Mouse (Mus musculus) Patski (cell line): Measurements from ENCODE around the gene Zfyve21. TPM values are rescaled to one million over a fixed set of nuclear protein-coding genes. Genes with fewer than 3 reads are reported as not detected.
A peak's percentile ranks its signal among the peaks of the same experiment; 100 is the strongest.

Experiments
- ATAC-seq: fragments of 100-300 bp; one replicate; pipeline ENCODE4 v1.8.0; 2021
- CTCF ChIA-PET: fragments of 350-600 bp; sonication (Branson Sonifier 250); formaldehyde crosslinking; loops from one replicate; lab custom pipeline; 2022; ENCODE audit warnings: inconsistent platforms; lab: Charles Lee
- POLR2A ChIA-PET: fragments of 350-600 bp; sonication (Branson Sonifier 250); formaldehyde crosslinking; loops from one replicate; lab custom pipeline; 2022; ENCODE audit warnings: antibody characterized with exemption, inconsistent platforms; lab: Charles Lee
- DNase-seq: peaks from one replicate; pipeline ENCODE4 v3.0.0-alpha.2; 2011; ENCODE audit warnings: low read depth, low spot score
- H3K27me3 ChIP-seq: fragments of 371-371 bp; one replicate; pipeline ENCODE4 v1.5.1; 2021
- CTCF ChIP-seq: fragments of 100-300 bp; IDR thresholded peaks from one replicate; pipeline ENCODE4 v1.5.1; 2021
- in situ Hi-C: fragments of 300-500 bp; cut with MboI; formaldehyde crosslinking; loops from 3 replicates; pipeline ENCODE4 v1.11.1; 2018; ENCODE audit warnings: low pct_unique_long_range_greater_than_20kb, mixed read lengths
- polyA plus RNA-seq: library from polyadenylated mRNA; unstranded; gene quantifications from one replicate; pipeline ENCODE4 v1.2.3, GENCODE M21; 2021

Gene Zfyve21
- polyA plus RNA-seq, 1 experiment from 2014 or later, result 42.1 TPM

DNA sequence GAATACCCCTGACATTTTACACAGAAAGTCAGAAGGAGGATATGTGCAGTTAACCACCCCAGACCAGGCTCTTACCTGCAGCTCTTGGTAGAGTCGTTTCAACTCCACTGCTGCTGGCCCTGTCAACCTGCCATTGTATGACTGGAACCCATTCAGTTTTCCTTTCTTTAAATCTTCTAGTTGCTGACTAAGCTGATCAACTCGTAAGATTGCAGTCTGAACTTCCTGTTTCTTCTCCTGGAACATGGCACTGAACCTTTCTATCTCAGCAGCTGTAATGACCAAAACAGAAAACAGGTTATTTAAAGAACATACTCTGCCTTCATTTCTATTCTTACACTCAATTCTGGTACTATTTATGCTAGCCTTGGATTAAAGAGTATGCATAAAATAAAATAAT is 29.5 kb downstream of the Zfyve21 start:
- ChIA-PET POLR2A (interaction anchor here (0.8 kb wide), 1 partner anchor 11 kb away, joined by 3 read pairs; no protein-coding TSS in a partner anchor), CTCF (no interaction called here)
- in situ Hi-C loops, result no loop called here
- no peak for ATAC-seq
- H3K27me3 ChIP-seq, result no peaks in the 10 kb centered on the region
- no peak for DNase-seq
- no peak for TF ChIP-seq CTCF

DNA sequence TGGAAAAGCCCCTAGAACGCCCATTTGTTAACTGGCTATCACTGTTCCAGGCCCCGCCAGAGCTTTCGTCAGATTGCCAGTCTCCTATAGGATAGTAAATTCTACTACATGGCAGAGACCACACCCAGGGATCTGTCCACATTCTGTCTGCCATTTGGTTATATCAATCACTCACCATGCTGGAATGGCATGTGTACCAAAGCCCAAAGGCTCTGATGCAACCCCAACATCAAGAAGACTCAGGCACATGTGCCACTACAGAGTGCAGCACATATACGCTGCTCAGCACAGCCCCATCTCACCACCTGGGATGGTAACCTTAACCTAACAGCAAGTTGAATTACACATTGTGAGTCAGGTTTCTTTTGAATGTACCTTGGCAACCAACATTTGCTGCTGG is 32.0 kb downstream of the Zfyve21 start:
- H3K27me3 ChIP-seq, result no peaks in the 10 kb centered on the region
- ATAC-seq (no peak), DNase-seq (no peak)
- no peak for TF ChIP-seq CTCF
- in situ Hi-C loops, result no loop called here
- ChIA-PET CTCF (no interaction called here), POLR2A (no interaction called here)

DNA sequence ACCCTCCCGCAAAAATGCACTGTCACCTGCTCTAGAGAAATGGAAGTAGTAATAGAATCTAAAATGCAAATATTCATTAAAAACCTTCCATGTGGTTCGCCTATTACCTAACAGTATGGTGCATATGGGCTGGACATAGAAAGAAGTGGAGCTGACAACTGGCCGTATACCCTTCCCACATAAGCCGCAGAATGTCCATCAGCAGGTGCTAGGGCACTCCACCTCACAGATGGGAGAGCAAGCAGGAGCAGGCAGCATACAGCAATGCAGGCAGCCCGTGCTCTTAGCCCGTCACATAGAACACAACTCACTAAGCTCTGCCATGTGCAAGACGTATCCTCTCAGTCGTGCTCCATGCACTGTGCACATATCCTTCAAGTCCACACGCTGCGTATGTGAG is 32.8 kb downstream of the Zfyve21 start:
- ATAC-seq (no peak), DNase-seq (no peak)
- CTCF ChIA-PET, result no interaction called here
- in situ Hi-C loops, result no loop called here
- POLR2A ChIA-PET, result interaction anchor here (0.8 kb wide), 1 partner anchor 12 kb away, joined by 8 read pairs; no protein-coding TSS in a partner anchor
- H3K27me3 ChIP-seq, result no peaks in the 10 kb centered on the region
- no peak for TF ChIP-seq CTCF

DNA sequence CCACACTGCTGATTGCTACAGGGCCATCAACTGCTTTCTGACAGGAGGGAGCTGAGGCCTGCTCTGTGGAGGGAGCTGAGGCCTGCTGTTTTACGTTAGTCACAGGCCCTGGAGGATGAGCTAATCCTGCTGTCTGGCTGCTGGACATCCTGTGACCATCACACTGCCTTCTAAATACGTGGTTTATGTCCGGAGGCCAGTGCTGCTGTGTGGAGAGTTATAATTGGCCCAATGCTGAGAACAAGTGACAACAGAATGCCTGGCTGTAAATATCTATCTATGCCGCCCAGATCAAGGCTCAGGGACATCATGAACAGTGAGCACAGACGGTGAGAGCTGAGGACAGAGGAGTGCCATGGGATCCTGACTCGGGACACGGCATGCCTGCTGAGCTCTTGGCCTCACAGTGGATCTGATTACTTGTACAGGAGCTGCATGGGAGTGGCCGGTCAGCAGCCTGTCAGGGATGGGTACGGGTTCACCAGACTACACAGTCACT is 34.4 kb downstream of the Zfyve21 start:
- in situ Hi-C loops, result no loop called here
- CTCF ChIA-PET, result no interaction called here
- no peak for TF ChIP-seq CTCF
- DNase-seq (no peak), ATAC-seq (no peak)
- POLR2A ChIA-PET, result no interaction called here
- H3K27me3 ChIP-seq, result no peaks in the 10 kb centered on the region

DNA sequence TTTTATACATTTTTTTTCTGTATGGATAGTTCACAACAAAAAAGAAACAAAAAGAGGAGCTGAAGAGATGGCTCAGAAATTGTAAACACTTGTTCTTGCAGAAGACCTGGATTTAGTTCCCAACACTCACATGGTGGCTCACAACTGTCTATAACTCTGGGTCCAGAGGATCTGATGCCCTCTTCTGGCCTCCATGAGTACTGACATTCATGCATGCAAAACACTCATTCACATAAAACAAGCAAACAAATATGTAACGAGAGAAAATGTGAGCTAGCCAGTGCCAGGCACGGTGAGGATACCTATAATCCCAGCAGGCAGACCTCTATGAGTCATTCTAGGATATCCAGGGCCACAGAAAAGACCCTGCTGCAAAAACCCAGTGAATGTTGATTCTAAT is 37.3 kb downstream of the Zfyve21 start:
- ChIA-PET CTCF (interaction anchor here (0.7 to 0.9 kb wide), 2 partner anchors 10 to 33 kb away, joined by 3 to 4 read pairs; no protein-coding TSS in a partner anchor), POLR2A (no interaction called here)
- H3K27me3 ChIP-seq, result no peaks in the 10 kb centered on the region
- peak; percentile 55 for TF ChIP-seq CTCF
- ATAC-seq (no peak), DNase-seq (no peak)
- in situ Hi-C loops, result no loop called here

DNA sequence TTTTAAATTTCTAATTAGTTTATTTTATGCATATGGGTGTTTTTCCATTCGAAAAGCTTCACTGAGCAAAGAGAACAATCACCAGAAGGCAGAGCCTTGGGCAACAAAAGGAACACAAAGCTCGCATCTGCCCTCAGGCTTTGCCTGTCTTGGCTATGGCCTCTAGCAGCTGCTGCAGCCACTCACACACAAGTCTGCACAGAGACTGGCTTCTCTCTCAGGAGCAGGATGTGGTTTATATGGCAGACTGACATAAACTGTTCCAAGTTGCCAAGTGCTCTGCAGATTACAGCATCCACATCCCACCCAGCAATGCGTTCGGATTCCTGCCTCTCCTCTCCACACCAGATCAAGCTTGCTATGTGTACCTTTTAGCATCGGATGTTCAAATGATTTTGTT is 37.8 kb downstream of the Zfyve21 start:
- CTCF ChIA-PET, result interaction anchor here (0.7 to 0.9 kb wide), 2 partner anchors 10 to 33 kb away, joined by 3 to 4 read pairs; no protein-coding TSS in a partner anchor
- POLR2A ChIA-PET, result no interaction called here
- no peak for DNase-seq
- in situ Hi-C loops, result no loop called here
- no peak for ATAC-seq
- no peaks in the 10 kb centered on the region for H3K27me3 ChIP-seq
- no peak for TF ChIP-seq CTCF

DNA sequence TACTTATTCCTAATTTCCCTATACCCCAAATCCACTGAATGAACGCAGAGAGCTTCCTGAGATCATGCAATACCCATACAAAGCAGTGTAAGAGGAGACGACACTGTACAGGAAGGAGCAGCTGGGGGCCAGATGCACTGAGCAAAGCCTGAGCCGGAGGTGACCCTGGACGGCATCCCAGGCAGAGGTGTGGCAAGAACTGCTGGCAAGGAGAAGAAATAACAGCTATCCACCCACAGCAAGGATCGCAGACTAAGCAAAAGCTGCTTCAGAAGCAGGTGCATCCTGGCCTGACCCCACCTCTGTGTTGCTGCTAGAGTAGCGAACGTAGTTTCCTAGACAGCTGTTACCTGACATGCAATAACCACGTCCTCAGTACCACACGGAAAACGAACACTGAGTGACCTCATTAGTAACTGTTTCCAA is 39.1 kb downstream of the Zfyve21 start:
- TF ChIP-seq CTCF, result no peak
- POLR2A ChIA-PET, result no interaction called here
- ATAC-seq, result no peak
- H3K27me3 ChIP-seq, result no peaks in the 10 kb centered on the region
- no peak for DNase-seq
- CTCF ChIA-PET, result interaction anchor here (0.9 to 1.2 kb wide), 2 partner anchors 8 to 71 kb away, joined by 3 read pairs; no protein-coding TSS in a partner anchor
- in situ Hi-C loops, result no loop called here

DNA sequence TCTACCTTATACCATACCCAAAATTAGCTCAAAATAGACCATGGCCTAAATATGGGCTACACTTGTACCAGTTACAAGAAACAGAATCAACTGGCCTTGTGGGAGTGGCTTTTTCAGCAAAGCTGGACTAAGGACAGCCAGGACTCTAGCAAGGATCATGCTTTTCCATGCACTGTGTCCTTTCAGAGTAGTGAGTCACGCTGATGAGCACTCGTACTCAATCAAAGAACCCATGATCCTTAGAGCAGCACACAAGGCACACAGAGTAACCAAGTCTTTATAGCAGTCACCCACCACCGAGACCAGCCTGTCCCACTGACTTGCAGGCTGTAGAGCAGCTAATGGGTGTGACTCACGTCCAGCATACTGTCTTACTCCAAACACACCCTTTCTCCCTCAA is 39.6 kb downstream of the Zfyve21 start:
- DNase-seq, result no peak
- H3K27me3 ChIP-seq, result no peaks in the 10 kb centered on the region
- no peak for ATAC-seq
- in situ Hi-C loops, result no loop called here
- CTCF ChIA-PET, result interaction anchor here (1.1 to 1.2 kb wide), 2 partner anchors 26 to 71 kb away, joined by 3 read pairs; no protein-coding TSS in a partner anchor
- POLR2A ChIA-PET, result no interaction called here
- no peak for TF ChIP-seq CTCF

DNA sequence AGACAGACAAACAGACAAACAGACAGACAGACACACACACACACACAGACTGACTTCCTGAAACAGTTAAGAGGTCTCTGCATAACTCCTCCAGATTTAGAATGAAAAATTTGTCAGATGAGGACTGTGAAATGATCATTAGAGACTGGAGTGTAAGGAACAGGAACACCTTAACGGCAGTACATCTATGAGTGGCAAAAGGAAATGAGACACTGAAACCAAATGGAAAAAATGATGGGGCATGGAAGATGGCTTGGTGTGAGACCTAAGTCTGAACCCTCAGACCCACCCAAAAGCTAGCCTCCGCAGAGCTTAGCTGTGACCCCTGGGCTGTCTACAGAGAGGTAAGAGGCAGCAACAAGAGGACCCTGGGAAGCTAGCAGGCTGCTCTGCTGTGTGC is 41.5 kb downstream of the Zfyve21 start:
- no peaks in the 10 kb centered on the region for H3K27me3 ChIP-seq
- DNase-seq (no peak), ATAC-seq (no peak)
- POLR2A ChIA-PET, result no interaction called here
- CTCF ChIA-PET, result no interaction called here
- in situ Hi-C loops, result no loop called here
- TF ChIP-seq CTCF, result no peak

DNA sequence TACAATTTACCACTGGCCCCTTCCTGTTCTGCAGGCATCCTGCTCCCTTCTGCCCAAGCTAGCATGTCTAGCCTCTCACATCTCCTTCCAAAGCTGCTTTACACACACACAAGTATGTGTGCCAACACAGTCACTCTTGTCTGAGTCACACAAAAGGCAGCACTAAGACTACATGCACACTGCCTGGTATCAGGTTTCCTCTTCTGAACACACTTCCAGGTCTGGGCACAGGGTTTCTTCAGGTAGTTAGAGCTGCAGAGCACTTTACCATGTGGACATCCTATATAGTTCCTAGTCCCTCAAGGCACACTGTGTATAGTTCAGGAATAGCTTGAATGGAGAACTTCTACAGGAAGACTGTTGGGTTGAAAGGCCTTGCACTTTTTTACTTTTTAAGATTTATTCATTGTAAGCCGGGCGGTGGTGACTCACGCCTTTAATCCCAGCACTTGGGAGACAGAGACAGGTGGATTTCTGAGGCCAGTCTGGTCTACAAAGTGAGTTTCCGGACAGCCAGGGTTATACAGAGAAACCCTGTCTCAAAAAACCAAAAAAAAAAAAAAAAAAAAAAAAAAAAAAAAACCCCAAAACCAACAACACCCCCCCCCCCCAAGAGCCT is 50.3 kb downstream of the Zfyve21 start:
- in situ Hi-C loops, result no loop called here
- ChIA-PET CTCF (no interaction called here), POLR2A (no interaction called here)
- no peaks in the 10 kb centered on the region for H3K27me3 ChIP-seq
- no peak for TF ChIP-seq CTCF
- DNase-seq (no peak), ATAC-seq (no peak)

DNA sequence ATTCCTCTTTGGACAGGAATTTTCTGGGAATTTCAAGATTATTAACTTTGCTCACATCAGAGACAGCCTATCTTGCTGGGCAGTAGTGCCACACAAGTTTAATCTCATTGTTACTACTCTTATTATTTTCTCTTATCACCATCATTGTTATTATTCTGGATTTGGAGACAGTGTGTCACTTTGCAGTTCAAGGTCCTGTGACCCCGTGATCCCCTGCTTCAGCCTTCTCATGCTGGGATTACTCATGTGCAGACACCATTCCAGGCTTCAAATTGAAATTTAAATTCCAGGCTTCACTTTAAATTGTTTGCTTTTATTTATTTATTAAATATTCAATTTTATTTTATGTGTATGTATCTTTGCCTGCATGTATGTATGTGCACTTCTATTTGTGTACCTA is 55.8 kb downstream of the Zfyve21 start:
- ATAC-seq (no peak), DNase-seq (no peak)
- ChIA-PET CTCF (no interaction called here), POLR2A (no interaction called here)
- TF ChIP-seq CTCF, result no peak
- no peaks in the 10 kb centered on the region for H3K27me3 ChIP-seq
- in situ Hi-C loops, result no loop called here

DNA sequence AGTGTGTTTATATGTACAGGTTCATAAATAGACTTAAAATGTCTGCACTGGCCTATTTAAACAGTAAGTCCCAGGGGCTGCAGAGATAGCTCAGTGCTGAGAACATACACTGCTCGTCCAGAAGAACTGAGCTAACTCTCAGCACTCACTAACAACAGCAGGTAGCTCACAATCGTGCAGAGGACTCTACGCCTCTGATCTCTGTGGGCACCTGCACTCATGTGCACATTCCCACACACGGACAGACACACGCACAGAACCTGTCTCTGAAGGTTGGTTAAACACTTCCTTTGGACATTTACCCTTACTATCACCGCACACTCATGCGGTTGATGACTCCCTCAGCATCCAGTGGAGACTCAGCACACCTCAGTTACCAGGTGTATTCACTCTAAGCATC is 56.8 kb downstream of the Zfyve21 start:
- in situ Hi-C loops, result no loop called here
- DNase-seq (no peak), ATAC-seq (no peak)
- TF ChIP-seq CTCF, result no peak
- POLR2A ChIA-PET, result no interaction called here
- H3K27me3 ChIP-seq, result no peaks in the 10 kb centered on the region
- CTCF ChIA-PET, result interaction anchor here (0.7 kb wide), 1 partner anchor 88 kb away, joined by 3 read pairs; no protein-coding TSS in a partner anchor
